27 mouse cellular contexts compared by ENCODE assay signal in the genomic region with DNA sequence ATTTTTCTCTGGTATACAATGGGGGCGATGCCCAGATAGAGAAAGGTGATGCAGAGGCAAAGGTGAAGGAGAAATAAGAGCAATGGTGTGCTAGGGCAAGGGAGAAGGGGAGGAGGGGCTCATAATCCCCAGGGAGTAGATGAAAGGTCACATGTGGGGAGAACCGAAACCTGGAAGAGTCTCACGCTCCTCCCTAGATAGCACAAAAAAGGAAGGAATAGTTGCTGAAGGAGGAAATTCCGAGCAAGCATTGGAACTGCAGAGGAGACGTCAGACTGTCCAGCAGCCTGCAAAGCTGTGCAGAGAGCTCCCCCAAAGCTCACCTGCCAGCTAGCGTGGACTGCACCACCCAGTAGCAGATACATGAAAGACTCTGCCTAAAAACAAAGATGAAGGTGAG. TPM values are rescaled to one million over a fixed set of nuclear protein-coding genes. Genes with fewer than 3 reads are reported as not detected.
DNase-seq lines count a peak whose midpoint lies in the region; ATAC-seq and TF ChIP-seq lines count a peak whose summit lies in the region.
"Had no signal": no experiment of that assay in that cellular context is flagged by ENCODE, and none has a peak within 500 bp of the region (broad histone marks: within the 10 kb centered on the region; RNA-seq: fewer than 3 reads in every experiment).

No protein-coding gene starts in this region.

- peaks cover 47% of the 10 kb centered on the region for H3K4me1 ChIP-seq in heart, embryonic 10.5 days
- peaks cover 97% of the 10 kb centered on the region for H3K4me1 ChIP-seq in megakaryocyte, embryonic 14.5 days
- H3K4me1 ChIP-seq in bone marrow macrophage, adult 2 months (ENCODE audit: control insufficient read depth, insufficient read depth, low read length): peaks cover 71% of the 10 kb centered on the region

- H3K36me3 ChIP-seq in heart, embryonic 10.5 days: no peaks in the 10 kb centered on the region
- H3K36me3 ChIP-seq in megakaryocyte, embryonic 14.5 days (replicated peaks; ENCODE audit: low read length): peaks cover 10% of the 10 kb centered on the region
- H3K36me3 ChIP-seq: embryonic facial prominence, embryonic 12.5 days; embryonic facial prominence, embryonic 15.5 days; heart, embryonic 12.5 days; heart, embryonic 15.5 days had no signal

- no peaks in the 10 kb centered on the region; the same call in 1 of the 2 replicates for H3K27me3 ChIP-seq in heart, embryonic 10.5 days (ENCODE audit: insufficient read depth, poor library complexity, severe bottlenecking)
- no peaks in the 10 kb centered on the region for H3K27me3 ChIP-seq in megakaryocyte, embryonic 14.5 days (replicated peaks)
- H3K27me3 ChIP-seq: embryonic facial prominence, embryonic 12.5 days; embryonic facial prominence, embryonic 15.5 days; heart, embryonic 12.5 days; heart, embryonic 15.5 days had no signal

- 72% methylated on average over 6 of the region's 6 CpGs for WGBS in heart, embryonic 10.5 days

- TF ChIP-seq POLR2A in bone marrow macrophage, adult 2 months (IDR thresholded peaks at IDR 0.05; ENCODE audit: borderline replicate concordance, low read depth, low read length): no peak

- no peak for ATAC-seq in megakaryocyte, adult 5-6 weeks (ENCODE audit: poor library complexity, severe bottlenecking)
- ATAC-seq: forebrain, embryonic 14.5 days; forebrain, postnatal 0 days; hindbrain, postnatal 0 days; inflammation-experienced regulatory T-cells, adult 6 months had no signal

- no peak for DNase-seq in heart, embryonic 10.5 days (ENCODE audit: low spot score)
- no peak for DNase-seq in heart, adult 8-10 months (ENCODE audit: low spot score)
- no peak for DNase-seq in ovary, adult 18-20 months (ENCODE audit: low spot score)
- no peak for DNase-seq in frontal cortex, postnatal 10 days (ENCODE audit: low spot score in 2 of 2)
- DNase-seq: adrenal gland, adult 2 months; adrenal gland, postnatal 14 days; B cell, adult 2 months; cerebellum, adult 18-20 months; cerebellum, adult 9-11 months; cerebellum, postnatal 25 days; forebrain, postnatal 0 days; gastrocnemius, postnatal 25 days; heart, postnatal 10 days; heart, postnatal 36 days had no signal

- no peaks in the 10 kb centered on the region for H3K9me3 ChIP-seq in heart, embryonic 10.5 days
- no peaks in the 10 kb centered on the region for H3K9me3 ChIP-seq in megakaryocyte, embryonic 14.5 days
- H3K9me3 ChIP-seq: embryonic facial prominence, embryonic 12.5 days; embryonic facial prominence, embryonic 15.5 days; heart, embryonic 12.5 days; heart, embryonic 15.5 days had no signal

- H3K27ac ChIP-seq in heart, embryonic 10.5 days: 0 out of 2 replicates have a peak overlapping the region, but pooled peaks have one; percentile 12
- peak overlapping the region; percentile 83 for H3K27ac ChIP-seq in bone marrow macrophage, adult 2 months (ENCODE audit: insufficient read depth, low read depth, low read length)
- H3K27ac ChIP-seq: embryonic facial prominence, embryonic 12.5 days; embryonic facial prominence, embryonic 15.5 days; heart, adult 2 months; hindbrain, embryonic 14.5 days; hindbrain, postnatal 0 days had no signal

- TF ChIP-seq CTCF in bone marrow macrophage, adult 2 months (IDR thresholded peaks at IDR 0.05; ENCODE audit: low read depth, low read length): no peak

- H3K4me3 ChIP-seq in heart, embryonic 10.5 days: no peak overlapping the region
- peak overlapping the region; percentile 75 for H3K4me3 ChIP-seq in megakaryocyte, embryonic 14.5 days (replicated peaks)
- H3K4me3 ChIP-seq in bone marrow macrophage, adult 2 months (ENCODE audit: insufficient read depth, low read length): peak overlapping the region; percentile 15; the same call in 1 of the 2 replicates
- H3K4me3 ChIP-seq: embryonic facial prominence, embryonic 12.5 days; embryonic facial prominence, embryonic 15.5 days; heart, adult 2 months; heart, embryonic 12.5 days; heart, embryonic 15.5 days had no signal

RNA-seq across cellular contexts. Expression of gene Syk, which starts 7.5 kb away (rescaled TPM):
- 6.7 and 9.7 TPM in 2 replicates for polyA plus RNA-seq in heart, embryonic 10.5 days (2016; fragmentation: Nextera tagmentation; extraction: Ambion mirVana)
- total RNA-seq in heart, adult 8-10 months (2022): 10 to 100 TPM; 16.1 to 18.7 (median 17.6) TPM
- polyA plus RNA-seq in megakaryocyte, embryonic 14.5 days (2012; ENCODE audit: insufficient read depth, low replicate concordance): 33.3 and 55.7 TPM in 2 replicates
- total RNA-seq in megakaryocyte, adult 5-6 weeks (2015): 87.8 and 90.2 TPM in 2 replicates
- 157 and 178 TPM in 2 replicates for total RNA-seq in megakaryocyte, adult 5-6 weeks (2017)
- polyA plus RNA-seq in bone marrow macrophage, adult 2 months (2012; ENCODE audit: insufficient read depth, insufficient read length, missing spikeins): 182 and 184 TPM in 2 replicates

RNA-seq across cellular contexts. Expression of gene Diras2, which starts 44.4 kb away (rescaled TPM):
- 1.0 and 1.1 TPM in 2 replicates for polyA plus RNA-seq in heart, embryonic 10.5 days (2016; fragmentation: Nextera tagmentation; extraction: Ambion mirVana)
- under 1 TPM; 0.13 to 0.31 (median 0.21) TPM for total RNA-seq in heart, adult 8-10 months (2022)
- polyA plus RNA-seq in megakaryocyte, embryonic 14.5 days (2012; ENCODE audit: insufficient read depth, low replicate concordance): 1.3 TPM in 1 of 2 replicates, not detected in the other
- 0.30 and 0.54 TPM in 2 replicates for total RNA-seq in megakaryocyte, adult 5-6 weeks (2015)
- total RNA-seq in megakaryocyte, adult 5-6 weeks (2017): 0.04 TPM in 1 of 2 replicates, not detected in the other
- polyA plus RNA-seq in bone marrow macrophage, adult 2 months (2012; ENCODE audit: insufficient read depth, insufficient read length, missing spikeins): 0.91 and 1.1 TPM in 2 replicates
- total RNA-seq: MEL had no signal
- polyA plus RNA-seq: inflammation-experienced regulatory T-cells, adult 6 months had no signal
